Mouse (Mus musculus): ENCODE measurements at regions not wholly inside any gene's neighbourhood (a gene's known extent, or its start where the extent isn't known, plus 50 kb on each side); places are given as distances from the start of the nearest gene placed in this dataset.

DNA sequence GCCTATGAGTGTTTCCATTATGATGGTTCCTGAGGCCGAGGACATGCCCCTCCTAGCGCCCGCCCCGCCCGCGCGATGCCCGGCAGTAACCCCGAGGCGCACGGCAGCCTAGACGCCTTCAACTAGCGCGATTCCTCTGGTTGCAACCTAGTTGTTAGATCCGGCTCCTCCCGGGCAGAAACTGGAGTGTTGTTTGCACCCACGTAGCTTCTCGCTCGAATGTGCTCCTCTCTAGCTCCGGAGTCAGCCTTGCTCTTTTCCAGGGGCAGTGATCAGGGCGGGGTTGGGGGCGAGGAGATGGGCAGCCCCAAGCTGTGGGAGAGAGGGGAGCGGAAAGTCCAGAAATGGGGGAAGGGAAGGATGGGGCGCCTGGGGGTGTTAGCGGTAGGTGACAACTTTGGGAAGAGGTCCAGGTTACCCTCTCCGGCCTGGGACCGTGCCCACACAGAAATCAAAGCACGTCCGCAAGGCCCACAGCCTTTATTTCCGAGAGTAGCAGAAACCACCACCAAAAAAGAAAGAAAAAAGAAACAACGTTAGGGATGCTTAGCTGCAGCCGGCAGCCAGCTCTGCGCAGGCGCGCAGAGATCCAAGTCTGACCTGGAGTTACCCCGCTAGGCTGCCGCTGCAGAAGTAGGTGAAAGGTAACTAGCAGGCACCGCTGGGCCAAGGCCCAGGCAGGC lies 58.1 kb upstream of the Abca1 start:
- peak; percentile 85 for DNase-seq

DNA sequence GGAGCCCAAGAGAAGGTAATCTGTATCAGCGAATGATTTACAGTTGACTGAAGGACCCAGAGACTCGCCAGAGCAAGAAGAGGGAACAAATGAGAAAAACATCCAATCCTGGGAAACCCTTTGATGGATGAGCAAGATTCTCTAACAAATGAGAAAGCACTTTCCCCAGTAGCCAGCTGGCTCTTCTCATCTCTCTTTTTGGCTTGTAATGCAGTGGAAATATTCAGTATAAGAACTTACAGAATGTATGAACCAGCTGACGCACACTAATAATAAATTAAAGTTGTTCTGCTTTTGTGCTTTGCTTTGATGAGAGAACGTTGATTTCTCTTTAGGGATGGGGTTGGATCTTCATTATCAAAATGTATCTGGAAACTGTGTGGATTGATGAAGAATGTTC lies 52.8 kb upstream of the Abca1 start:
- no peak for DNase-seq

DNA sequence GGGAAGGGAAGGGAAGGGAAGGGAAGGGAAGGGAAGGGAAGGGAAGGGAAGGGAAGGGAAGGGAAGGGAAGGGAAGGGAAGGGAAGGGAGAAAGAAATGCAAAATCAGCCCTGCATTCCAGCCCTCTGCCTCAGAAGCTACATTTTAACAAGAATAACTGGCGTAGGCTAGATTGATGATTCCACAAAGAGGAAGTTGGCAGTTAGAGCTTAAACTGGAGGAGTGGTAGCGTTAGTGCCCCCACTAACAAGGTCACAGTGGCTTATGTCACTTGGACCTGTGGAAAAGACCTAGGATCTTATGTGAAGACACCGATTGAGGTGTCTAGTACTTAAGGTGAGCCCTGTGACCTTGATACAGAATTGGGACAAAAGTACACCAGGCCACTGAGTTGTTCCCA lies 51.0 kb upstream of the Abca1 start:
- no peak for DNase-seq
